Mouse (Mus musculus) hindbrain, embryonic 12.5 days (tissue): Measurements from ENCODE around the gene Zbtb48. TPM values are rescaled to one million over a fixed set of nuclear protein-coding genes. Genes with fewer than 3 reads are reported as not detected.

Source experiments
- ATAC-seq: fragments of 200-750 bp; cut with Nextera tagmentation; 2 replicates; pipeline ENCODE4 v1.8.0; 2017; ENCODE audit warnings: moderate TSS enrichment; ENCODE audit not compliant: low FRiP score
- H3K27ac ChIP-seq: fragments of 300-500 bp; sonication (generic); 2 replicates; pipeline ENCODE4 v1.5.1; 2016; ENCODE audit warnings: mild to moderate bottlenecking
- H3K27me3 ChIP-seq: fragments of 300-500 bp; sonication (generic); 2 replicates; pipeline ENCODE4 v1.6.1; 2016; ENCODE audit warnings: mild to moderate bottlenecking
- H3K36me3 ChIP-seq: fragments of 300-500 bp; sonication (generic); 2 replicates; pipeline ENCODE4 v1.6.1; 2016; ENCODE audit warnings: mild to moderate bottlenecking
- H3K4me1 ChIP-seq: fragments of 300-500 bp; sonication (generic); 2 replicates; pipeline ENCODE4 v1.6.1; 2016
- H3K4me2 ChIP-seq: fragments of 300-500 bp; sonication (generic); replicated peaks from 2 replicates; pipeline ENCODE4 v1.6.1; 2016; ENCODE audit warnings: mild to moderate bottlenecking
- H3K4me3 ChIP-seq: fragments of 300-500 bp; sonication (generic); 2 replicates; pipeline ENCODE4 v1.5.1; 2016; ENCODE audit warnings: mild to moderate bottlenecking
- H3K9ac ChIP-seq: fragments of 300-500 bp; sonication (generic); 2 replicates; pipeline ENCODE4 v1.6.1; 2016; ENCODE audit warnings: mild to moderate bottlenecking, moderate library complexity
- H3K9me3 ChIP-seq: fragments of 300-500 bp; sonication (generic); replicated peaks from 2 replicates; pipeline ENCODE4 v1.6.1; 2016; ENCODE audit warnings: mild to moderate bottlenecking
- WGBS: fragments of 180-500 bp; shearing (Covaris S2); methylation state at CpG from one replicate; pipeline ENCODE4 v1.1.7; 2016; 5-methylcytosine and 5-hydroxymethylcytosine counted together
- polyA plus RNA-seq: library from polyadenylated mRNA; unstranded; fragments of >200 nt; fragmentation: Nextera tagmentation; extraction: Ambion mirVana; gene quantifications from 2 replicates; pipeline ENCODE4 v1.2.1, GENCODE M21; 2016

Zbtb48 gene
- polyA plus RNA-seq, 1 experiment from 2014 or later, result 25.2 TPM

- Histone ChIP-seq H3K9ac (no peak overlapping the region), H3K4me1 (peaks cover 38% of the 10 kb centered on the region)
Observed at GRCm38 (mm10) chr4:152024525-152024924, 2.9 kb downstream of the Zbtb48 start.

GRCm38 (mm10) chr4:152022506-152022905 lies 5.0 kb downstream of the Zbtb48 start:
- ATAC-seq, result no peak
- peaks cover 68% of the 10 kb centered on the region for H3K36me3 ChIP-seq

More at GRCm38 (mm10) chr4:152024525-152024924, 2.9 kb downstream of the Zbtb48 start:
- no peak overlapping the region for H3K4me2 ChIP-seq
- peaks cover 55% of the 10 kb centered on the region for H3K36me3 ChIP-seq
- ATAC-seq, result no peak
- WGBS, result 91% methylated on average over 11 of the region's 11 CpGs
- H3K27me3 ChIP-seq, result no peaks in the 10 kb centered on the region
- H3K27ac ChIP-seq, result no peak overlapping the region
- H3K4me3 ChIP-seq, result no peak overlapping the region
- no peaks in the 10 kb centered on the region for H3K9me3 ChIP-seq

GRCm38 (mm10) chr4:152021568-152022097 lies 5.8 kb downstream of the Zbtb48 start:
- H3K9ac ChIP-seq, result 0 out of 2 replicates have a peak overlapping the region, but pooled peaks have one; percentile 4
- peaks cover 22% of the 10 kb centered on the region for H3K4me1 ChIP-seq
- H3K4me2 ChIP-seq, result no peak overlapping the region
- H3K4me3 ChIP-seq, result no peak overlapping the region
- peaks cover 68% of the 10 kb centered on the region for H3K36me3 ChIP-seq
- WGBS, result 78% methylated on average over 12 of the region's 12 CpGs
- no peaks in the 10 kb centered on the region for H3K9me3 ChIP-seq
- no peak for ATAC-seq
- no peaks in the 10 kb centered on the region for H3K27me3 ChIP-seq
- H3K27ac ChIP-seq, result no peak overlapping the region

More at GRCm38 (mm10) chr4:152022506-152022905, 5.0 kb downstream of the Zbtb48 start:
- Histone ChIP-seq H3K4me3 (no peak overlapping the region), H3K9ac (no peak overlapping the region), H3K4me2 (no peak overlapping the region), H3K4me1 (peaks cover 26% of the 10 kb centered on the region), H3K9me3 (no peaks in the 10 kb centered on the region), H3K27ac (no peak overlapping the region), H3K27me3 (no peaks in the 10 kb centered on the region)
- WGBS, result 89% methylated on average over 8 of the region's 8 CpGs

- no peak overlapping the region for H3K9ac ChIP-seq
- ATAC-seq, result no peak
Observed at GRCm38 (mm10) chr4:152020024-152020423, 7.4 kb downstream of the Zbtb48 start.

GRCm38 (mm10) chr4:152019073-152019472 lies 8.4 kb downstream of the Zbtb48 start:
- Histone ChIP-seq H3K4me3 (no peak overlapping the region), H3K27me3 (no peaks in the 10 kb centered on the region), H3K27ac (no peak overlapping the region), H3K9me3 (no peaks in the 10 kb centered on the region), H3K9ac (no peak overlapping the region), H3K36me3 (peaks cover 59% of the 10 kb centered on the region), H3K4me2 (no peak overlapping the region), H3K4me1 (no peaks in the 10 kb centered on the region)
- no peak for ATAC-seq
- WGBS, result 93% methylated on average over 6 of the region's 6 CpGs

More at GRCm38 (mm10) chr4:152020024-152020423, 7.4 kb downstream of the Zbtb48 start:
- H3K4me3 ChIP-seq, result no peak overlapping the region
- 95% methylated on average over 21 of the region's 21 CpGs for WGBS
- no peak overlapping the region for H3K4me2 ChIP-seq
- peaks cover 68% of the 10 kb centered on the region for H3K36me3 ChIP-seq
- no peaks in the 10 kb centered on the region for H3K9me3 ChIP-seq
- no peak overlapping the region for H3K27ac ChIP-seq
- H3K4me1 ChIP-seq, result peaks cover 6% of the 10 kb centered on the region
- H3K27me3 ChIP-seq, result no peaks in the 10 kb centered on the region

GRCm38 (mm10) chr4:152013036-152013813 lies 14.2 kb downstream of the Zbtb48 start:
- H3K4me3 ChIP-seq, result no peak overlapping the region
- no peak overlapping the region for H3K27ac ChIP-seq
- no peak overlapping the region for H3K9ac ChIP-seq
- peaks cover 31% of the 10 kb centered on the region for H3K27me3 ChIP-seq
- no peak for ATAC-seq
- no peaks in the 10 kb centered on the region for H3K9me3 ChIP-seq
- peaks cover 8% of the 10 kb centered on the region; the same call in 1 of the 2 replicates for H3K36me3 ChIP-seq
- H3K4me1 ChIP-seq, result peaks cover 24% of the 10 kb centered on the region
- H3K4me2 ChIP-seq, result no peak overlapping the region
- WGBS, result 86% methylated on average over 12 of the region's 12 CpGs

- no peak overlapping the region for H3K4me2 ChIP-seq
- H3K9me3 ChIP-seq, result no peaks in the 10 kb centered on the region
- peaks cover 34% of the 10 kb centered on the region for H3K4me1 ChIP-seq
- H3K4me3 ChIP-seq, result no peak overlapping the region
- H3K9ac ChIP-seq, result no peak overlapping the region
- no peak for ATAC-seq
- peaks cover 5% of the 10 kb centered on the region; the same call in 1 of the 2 replicates for H3K36me3 ChIP-seq
- 91% methylated on average over 16 of the region's 16 CpGs for WGBS
- no peak overlapping the region for H3K27ac ChIP-seq
- peaks cover 42% of the 10 kb centered on the region for H3K27me3 ChIP-seq
Observed at GRCm38 (mm10) chr4:152012109-152012508, 15.4 kb downstream of the Zbtb48 start.

- peaks cover 34% of the 10 kb centered on the region for H3K4me1 ChIP-seq
Observed at GRCm38 (mm10) chr4:152011171-152011760, 16.2 kb downstream of the Zbtb48 start.

GRCm38 (mm10) chr4:152010707-152011134 lies 16.8 kb downstream of the Zbtb48 start:
- WGBS, result 11% methylated on average over 13 of the region's 13 CpGs

More at GRCm38 (mm10) chr4:152011171-152011760, 16.2 kb downstream of the Zbtb48 start:
- H3K9me3 ChIP-seq, result no peaks in the 10 kb centered on the region
- H3K36me3 ChIP-seq, result 0 out of 2 replicates have a peak, but pooled peaks cover 5% of the 10 kb centered on the region
- WGBS, result 76% methylated on average over 8 of the region's 8 CpGs
- peak overlapping the region; percentile 100 for H3K4me2 ChIP-seq
- H3K9ac ChIP-seq, result no peak overlapping the region
- no peak for ATAC-seq
- H3K4me3 ChIP-seq, result peak overlapping the region; percentile 70
- H3K27ac ChIP-seq, result no peak overlapping the region
- H3K27me3 ChIP-seq, result peaks cover 50% of the 10 kb centered on the region

GRCm38 (mm10) chr4:152010091-152010706 lies 17.3 kb downstream of the Zbtb48 start:
- Histone ChIP-seq H3K4me3 (peak overlapping the region; percentile 70), H3K27ac (no peak overlapping the region), H3K27me3 (peaks cover 50% of the 10 kb centered on the region), H3K36me3 (no peaks in the 10 kb centered on the region), H3K9me3 (no peaks in the 10 kb centered on the region), H3K4me1 (peaks cover 34% of the 10 kb centered on the region), H3K4me2 (peak overlapping the region; percentile 100), H3K9ac (peak overlapping the region; percentile 65)
- ATAC-seq, result 0 out of 2 replicates have a peak, but pooled peaks have one; percentile 4
- WGBS, result 3% methylated on average over 10 of the region's 10 CpGs

More at GRCm38 (mm10) chr4:152010707-152011134, 16.8 kb downstream of the Zbtb48 start:
- peak overlapping the region; percentile 70 for H3K4me3 ChIP-seq
- no peak overlapping the region for H3K27ac ChIP-seq
- no peaks in the 10 kb centered on the region for H3K36me3 ChIP-seq
- peak overlapping the region; percentile 65; the same call in 1 of the 2 replicates for H3K9ac ChIP-seq
- peak overlapping the region; percentile 100 for H3K4me2 ChIP-seq
- peaks cover 34% of the 10 kb centered on the region for H3K4me1 ChIP-seq
- H3K27me3 ChIP-seq, result peaks cover 50% of the 10 kb centered on the region
- no peaks in the 10 kb centered on the region for H3K9me3 ChIP-seq
- ATAC-seq, result no peak

GRCm38 (mm10) chr4:152009076-152010051 lies 18.1 kb downstream of the Zbtb48 start:
- under 1% methylated on average over 112 of the region's 115 CpGs for WGBS
- peaks cover 50% of the 10 kb centered on the region for H3K27me3 ChIP-seq
- H3K36me3 ChIP-seq, result no peaks in the 10 kb centered on the region
- H3K4me3 ChIP-seq, result peak overlapping the region; percentile 70
- H3K9me3 ChIP-seq, result no peaks in the 10 kb centered on the region
- peak overlapping the region; percentile 100 for H3K4me2 ChIP-seq
- peak overlapping the region; percentile 31 for H3K27ac ChIP-seq
- peak; percentile 72 for ATAC-seq
- H3K4me1 ChIP-seq, result peaks cover 34% of the 10 kb centered on the region
- peak overlapping the region; percentile 65 for H3K9ac ChIP-seq
